Mouse (Mus musculus) liver, embryonic 16.5 days (tissue): ENCODE data around the gene Usf3. TPM values are rescaled to one million over a fixed set of nuclear protein-coding genes. Genes with fewer than 3 reads are reported as not detected.

ENCODE experiments used
- ATAC-seq: fragments of 200-750 bp; cut with Nextera tagmentation; 2 replicates; pipeline ENCODE4 v1.8.0; 2017; ENCODE audit warnings: low read depth, mild to moderate bottlenecking, moderate number of reproducible peaks, moderate library complexity
- H3K27ac ChIP-seq: fragments of 300-500 bp; sonication (generic); 2 replicates; pipeline ENCODE4 v1.5.1; 2014; ENCODE audit warnings: mild to moderate bottlenecking, low read length
- H3K27me3 ChIP-seq: fragments of 300-500 bp; sonication (generic); 2 replicates; pipeline ENCODE4 v1.6.1; 2014; ENCODE audit warnings: low read depth, low read length, mixed read lengths; ENCODE audit not compliant: control insufficient read depth, insufficient read depth
- H3K36me3 ChIP-seq: fragments of 300-500 bp; sonication (generic); 2 replicates; pipeline ENCODE4 v1.6.1; 2014; ENCODE audit warnings: mild to moderate bottlenecking; ENCODE audit not compliant: control insufficient read depth, insufficient read depth
- H3K4me1 ChIP-seq: fragments of 300-500 bp; sonication (generic); 2 replicates; pipeline ENCODE4 v1.6.1; 2014; ENCODE audit warnings: low read depth, low read length, mixed read lengths; ENCODE audit not compliant: control insufficient read depth
- H3K4me2 ChIP-seq: fragments of 300-500 bp; sonication (generic); 2 replicates; pipeline ENCODE4 v1.6.1; 2014; ENCODE audit warnings: low read depth, low read length, mixed read lengths
- H3K4me3 ChIP-seq: fragments of 300-500 bp; sonication (generic); 2 replicates; pipeline ENCODE4 v1.5.1; 2014; ENCODE audit warnings: low read depth, mild to moderate bottlenecking, low read length
- H3K9ac ChIP-seq: fragments of 300-500 bp; sonication (generic); 2 replicates; pipeline ENCODE4 v1.6.1; 2014; ENCODE audit warnings: low read depth, low read length
- H3K9me3 ChIP-seq: fragments of 300-500 bp; sonication (generic); replicated peaks from 2 replicates; pipeline ENCODE4 v1.6.1; 2016; ENCODE audit warnings: low read length; ENCODE audit not compliant: control insufficient read depth
- WGBS: fragments of 180-500 bp; shearing (Covaris S2); extraction: QIAGEN DNeasy Blood & Tissue Kit; methylation state at CpG from one replicate; pipeline ENCODE4 v1.1.7; 2014; ENCODE audit not compliant: insufficient replicate concordance; 5-methylcytosine and 5-hydroxymethylcytosine counted together
- polyA plus RNA-seq: library from polyadenylated mRNA; unstranded; fragments of >200 nt; fragmentation: Nextera tagmentation; extraction: Ambion mirVana; gene quantifications from 2 replicates; pipeline ENCODE4 v1.2.1, GENCODE M21; 2015

The Usf3 gene
- polyA plus RNA-seq, 1 experiment from 2014 or later: 1.5 TPM

DNA sequence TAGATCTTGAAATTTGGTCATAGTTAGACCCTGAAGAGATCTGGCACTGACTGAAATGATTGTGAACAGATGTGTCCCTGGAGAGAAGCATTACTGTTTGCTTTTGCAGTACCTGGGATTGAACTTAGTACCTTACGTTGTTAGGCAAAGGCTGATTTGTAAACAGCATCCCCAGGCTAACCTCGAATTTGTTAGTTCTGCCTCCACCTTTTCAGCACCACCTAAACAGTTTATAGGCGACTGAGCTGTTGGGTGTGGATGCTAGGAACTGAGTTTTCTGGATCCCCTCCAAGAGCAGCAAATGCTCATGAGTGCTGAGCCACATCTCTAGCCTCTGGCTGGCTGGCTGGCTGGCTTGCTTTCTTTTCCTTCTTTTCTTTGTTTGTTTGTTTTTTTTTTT, 7.9 kb upstream of the Usf3 start:
- 49% methylated on average over 3 of the region's 3 CpGs for WGBS
- H3K27ac ChIP-seq: peak overlapping the region; percentile 44; the same call in 1 of the 2 replicates
- no peaks in the 10 kb centered on the region for H3K27me3 ChIP-seq
- H3K36me3 ChIP-seq: no peaks in the 10 kb centered on the region
- H3K9me3 ChIP-seq: no peaks in the 10 kb centered on the region
- no peaks in the 10 kb centered on the region for H3K4me1 ChIP-seq
- ATAC-seq: peak; percentile 84
- H3K9ac ChIP-seq: no peak overlapping the region
- H3K4me2 ChIP-seq: no peak overlapping the region
- H3K4me3 ChIP-seq: no peak overlapping the region

GRCm38 (mm10) chr16:44168990-44169389, 4.1 kb upstream of the Usf3 start:
- Histone ChIP-seq H3K4me1 (peaks cover 1% of the 10 kb centered on the region), H3K9me3 (no peaks in the 10 kb centered on the region), H3K4me2 (no peak overlapping the region), H3K9ac (no peak overlapping the region), H3K36me3 (no peaks in the 10 kb centered on the region), H3K27me3 (no peaks in the 10 kb centered on the region), H3K27ac (no peak overlapping the region), H3K4me3 (no peak overlapping the region)
- no peak for ATAC-seq
- WGBS: 75% methylated on average over 4 of the region's 4 CpGs

DNA sequence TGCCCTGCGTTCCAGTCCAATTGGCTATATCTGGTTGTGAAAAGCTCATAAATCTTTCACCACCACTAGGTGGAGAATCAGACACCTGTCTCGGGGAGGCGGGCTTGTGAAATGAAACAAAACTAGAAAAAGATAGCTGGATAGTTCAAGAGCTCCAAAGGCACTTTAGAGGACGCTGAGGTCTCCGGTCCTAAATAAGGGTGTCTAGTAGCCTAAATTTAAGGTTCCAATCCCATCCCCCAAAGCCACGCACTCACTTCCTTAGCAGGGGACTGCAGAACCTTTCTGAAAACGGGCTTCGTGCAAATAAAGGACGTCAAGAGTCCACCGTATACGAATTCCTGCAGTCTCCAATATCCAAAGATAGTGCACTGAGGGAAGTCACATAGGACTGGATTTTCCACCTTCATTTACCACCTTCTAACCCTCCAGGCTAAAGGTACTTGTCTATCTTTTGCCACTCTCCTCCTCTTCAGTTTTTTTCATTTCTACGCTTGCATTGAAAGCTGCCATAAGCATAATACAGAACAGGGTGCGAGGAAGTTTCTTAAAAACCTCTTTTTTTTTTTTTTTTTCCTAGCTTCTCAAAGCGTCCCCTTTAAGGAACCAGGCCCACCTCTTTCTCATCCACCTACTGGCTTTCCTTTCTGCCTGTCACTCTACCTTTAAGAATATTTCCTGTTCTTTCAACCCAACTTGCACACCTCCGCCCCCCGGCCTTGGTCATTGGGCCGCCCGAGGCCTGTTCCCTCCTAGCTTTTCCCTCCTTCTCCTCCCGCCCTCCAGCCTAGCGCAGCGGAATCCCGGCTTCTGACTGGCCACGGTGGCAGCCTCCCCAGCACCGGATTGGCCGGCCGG, 520 bp upstream of the Usf3 start:
- Histone ChIP-seq H3K9me3 (no peaks in the 10 kb centered on the region), H3K27ac (peak overlapping the region; percentile 89), H3K4me2 (peak overlapping the region; percentile 67), H3K9ac (peak overlapping the region; percentile 70), H3K36me3 (no peaks in the 10 kb centered on the region), H3K4me1 (peaks cover 30% of the 10 kb centered on the region), H3K4me3 (peak overlapping the region; percentile 92), H3K27me3 (no peaks in the 10 kb centered on the region)
- WGBS: 0% methylated on average over 26 of the region's 26 CpGs
- ATAC-seq: peak; percentile 97

- peaks cover 39% of the 10 kb centered on the region for H3K4me1 ChIP-seq
- H3K27me3 ChIP-seq: no peaks in the 10 kb centered on the region
- no peaks in the 10 kb centered on the region for H3K36me3 ChIP-seq
- no peak for ATAC-seq
- H3K4me2 ChIP-seq: peak overlapping the region; percentile 65
- H3K4me3 ChIP-seq: peak overlapping the region; percentile 92
- 9% methylated on average over 7 of the region's 7 CpGs for WGBS
- H3K9ac ChIP-seq: peak overlapping the region; percentile 93
- H3K27ac ChIP-seq: peak overlapping the region; percentile 90
- H3K9me3 ChIP-seq: no peaks in the 10 kb centered on the region
Observed at GRCm38 (mm10) chr16:44173966-44174530, 1.0 kb downstream of the Usf3 start.

GRCm38 (mm10) chr16:44175001-44175400, 2.0 kb downstream of the Usf3 start:
- H3K4me2 ChIP-seq: peak overlapping the region; percentile 65
- no peak for ATAC-seq
- no peaks in the 10 kb centered on the region for H3K9me3 ChIP-seq
- H3K4me3 ChIP-seq: peak overlapping the region; percentile 26
- peak overlapping the region; percentile 68 for H3K27ac ChIP-seq
- 11% methylated on average over 1 of the region's 1 CpGs for WGBS
- H3K27me3 ChIP-seq: no peaks in the 10 kb centered on the region
- no peaks in the 10 kb centered on the region for H3K36me3 ChIP-seq
- H3K9ac ChIP-seq: peak overlapping the region; percentile 38
- peaks cover 39% of the 10 kb centered on the region for H3K4me1 ChIP-seq

- Histone ChIP-seq H3K4me2 (no peak overlapping the region), H3K4me1 (peaks cover 39% of the 10 kb centered on the region), H3K4me3 (no peak overlapping the region), H3K27ac (peak overlapping the region; percentile 78), H3K27me3 (no peaks in the 10 kb centered on the region), H3K36me3 (no peaks in the 10 kb centered on the region), H3K9ac (no peak overlapping the region), H3K9me3 (no peaks in the 10 kb centered on the region)
- ATAC-seq: no peak
- 43% methylated on average over 2 of the region's 2 CpGs for WGBS
Observed at GRCm38 (mm10) chr16:44176511-44176910, 3.5 kb downstream of the Usf3 start.

DNA sequence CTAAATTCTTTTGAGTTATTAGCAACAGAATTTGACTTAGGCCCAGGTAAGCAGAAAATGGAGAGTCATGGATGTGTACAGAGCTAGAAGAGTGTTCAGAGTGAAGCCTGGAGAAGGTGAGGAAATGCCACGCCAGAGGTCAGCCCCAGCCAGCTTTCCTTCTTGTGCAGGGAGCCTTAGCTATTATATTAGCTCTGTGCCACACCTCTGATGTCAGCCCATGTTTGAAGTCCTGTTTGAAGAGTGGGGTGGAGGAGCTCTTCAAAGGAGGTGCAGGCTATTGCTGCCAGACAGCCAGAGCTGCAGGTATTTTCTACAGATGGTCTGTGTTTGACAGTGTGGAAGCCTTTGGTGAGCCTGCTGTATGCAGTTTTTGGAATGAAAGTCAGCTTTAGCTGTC, 5.5 kb downstream of the Usf3 start:
- H3K27ac ChIP-seq: no peak overlapping the region
- H3K4me1 ChIP-seq: peaks cover 41% of the 10 kb centered on the region
- no peak for ATAC-seq
- no peaks in the 10 kb centered on the region for H3K9me3 ChIP-seq
- H3K27me3 ChIP-seq: no peaks in the 10 kb centered on the region
- H3K9ac ChIP-seq: no peak overlapping the region
- no peak overlapping the region for H3K4me2 ChIP-seq
- WGBS: 67% methylated on average over 1 of the region's 1 CpGs
- H3K4me3 ChIP-seq: no peak overlapping the region
- H3K36me3 ChIP-seq: no peaks in the 10 kb centered on the region

DNA sequence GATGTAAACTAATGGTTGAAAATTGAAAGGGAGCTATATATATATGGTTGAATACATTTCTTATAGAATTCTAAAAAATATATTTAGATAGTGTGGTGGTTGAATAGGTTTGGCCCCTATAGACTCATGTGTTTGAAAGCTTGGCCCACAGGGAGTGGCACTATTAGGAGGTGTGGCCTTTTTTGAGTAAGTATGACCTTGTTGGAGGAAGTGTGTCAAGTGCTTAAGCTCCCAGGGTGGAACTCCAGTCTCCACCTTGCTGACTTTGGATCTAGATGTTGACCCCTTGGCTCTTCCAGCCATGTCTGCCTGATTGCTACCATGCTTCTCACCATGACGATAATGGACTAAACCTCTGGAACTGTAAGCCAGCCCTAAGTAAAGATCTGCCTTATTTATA, 9.6 kb downstream of the Usf3 start:
- H3K36me3 ChIP-seq: no peaks in the 10 kb centered on the region
- no peaks in the 10 kb centered on the region for H3K27me3 ChIP-seq
- no peak for ATAC-seq
- H3K9ac ChIP-seq: no peak overlapping the region
- no peaks in the 10 kb centered on the region for H3K9me3 ChIP-seq
- H3K4me1 ChIP-seq: peaks cover 11% of the 10 kb centered on the region
- H3K27ac ChIP-seq: no peak overlapping the region
- H3K4me2 ChIP-seq: no peak overlapping the region
- 73% methylated on average over 1 of the region's 1 CpGs for WGBS
- no peak overlapping the region for H3K4me3 ChIP-seq

GRCm38 (mm10) chr16:44184769-44185168, 11.7 kb downstream of the Usf3 start:
- H3K4me2 ChIP-seq: no peak overlapping the region
- no peak overlapping the region for H3K9ac ChIP-seq
- peaks cover 2% of the 10 kb centered on the region; the same call in 1 of the 2 replicates for H3K4me1 ChIP-seq
- no peak overlapping the region for H3K4me3 ChIP-seq
- WGBS: 71% methylated on average over 3 of the region's 3 CpGs
- ATAC-seq: no peak
- H3K27me3 ChIP-seq: no peaks in the 10 kb centered on the region
- H3K27ac ChIP-seq: no peak overlapping the region
- peaks cover 5% of the 10 kb centered on the region for H3K36me3 ChIP-seq
- no peaks in the 10 kb centered on the region; the same call in 1 of the 2 replicates for H3K9me3 ChIP-seq
